Mouse (Mus musculus) embryo, embryonic 9.5 days (tissue): ENCODE data around the gene Sh2d1b1.

Experiments
- DNase-seq: peaks from one replicate; pipeline ENCODE4 v3.0.0-alpha.2; 2017; ENCODE audit errors: extremely low spot score

Sh2d1b1 gene

GRCm38 (mm10) chr1:170324312-170324711 is 47.2 kb downstream of the Sh2d1b1 start:
- DNase-seq = no peak

DNA sequence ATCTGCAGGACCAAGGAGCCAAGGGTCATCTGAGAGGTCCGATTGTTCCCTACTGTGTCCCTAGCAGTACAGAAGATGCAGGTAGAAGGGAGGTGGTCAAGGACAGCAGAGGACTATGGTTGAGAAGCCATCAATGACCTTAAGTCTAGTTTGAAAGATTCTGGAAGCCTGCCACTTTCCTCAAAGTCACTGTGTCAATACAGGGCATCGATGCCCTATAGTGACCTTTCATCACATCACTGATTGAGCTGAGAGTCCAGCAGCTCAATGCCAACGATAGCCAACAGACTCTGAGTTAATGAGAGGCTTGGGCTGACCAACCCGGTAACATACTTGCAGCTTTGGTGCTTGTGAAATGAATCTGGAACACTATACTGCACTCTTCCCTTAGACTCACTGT is 48.2 kb downstream of the Sh2d1b1 start:
- no peak for DNase-seq

DNA sequence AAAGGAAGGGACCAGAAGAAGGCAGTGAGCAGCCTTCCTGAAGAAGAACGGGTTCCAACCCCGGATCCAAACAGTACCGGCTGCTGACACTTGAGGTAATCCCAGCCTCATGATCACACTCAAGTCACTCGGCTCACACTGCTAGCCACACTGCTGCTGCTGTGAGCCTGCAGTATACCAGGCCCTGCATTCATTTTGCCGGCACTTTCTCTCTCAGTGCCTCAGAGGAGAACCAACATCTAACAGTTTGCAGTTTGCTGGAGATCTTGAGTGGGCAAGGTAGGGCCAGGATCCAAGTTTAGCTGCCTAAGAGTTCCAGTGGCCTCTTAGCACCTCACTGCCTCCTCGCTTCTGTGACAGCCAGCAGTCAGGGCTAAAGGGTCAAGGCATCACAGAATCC is 54.8 kb downstream of the Sh2d1b1 start:
- no peak for DNase-seq

DNA sequence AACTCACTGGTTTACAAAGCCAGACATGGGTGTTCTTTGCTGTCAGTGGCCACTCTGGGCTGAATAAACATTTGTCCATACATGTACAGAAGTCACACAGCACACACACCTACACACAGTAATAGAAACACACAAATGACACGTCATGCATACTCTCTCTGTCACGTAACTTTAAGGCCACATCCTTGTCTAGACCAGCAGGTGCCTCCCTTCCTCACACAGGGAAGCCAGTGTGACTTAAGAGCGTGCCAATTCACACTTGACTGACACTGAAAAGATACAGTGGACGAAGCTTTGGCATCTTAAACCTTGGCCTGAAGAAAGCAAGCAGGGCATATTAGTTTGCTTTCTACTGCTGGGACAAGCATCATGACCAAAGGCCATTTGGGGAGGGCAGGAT is 55.7 kb downstream of the Sh2d1b1 start:
- DNase-seq = no peak
